Mouse (Mus musculus) ES-E14 (cell line): ENCODE measurements around the gene Fancl. TPM values are rescaled to one million over a fixed set of nuclear protein-coding genes. Genes with fewer than 3 reads are reported as not detected.

Experiments used
- DNase-seq: peaks from one replicate; pipeline ENCODE4 v3.0.0-alpha.2; 2013; ENCODE audit warnings: low read depth, low spot score
- H3K27ac ChIP-seq: 2 replicates; pipeline ENCODE4 v1.5.1; 2012; ENCODE audit warnings: low read depth, mild to moderate bottlenecking, low read length, moderate library complexity, mixed read lengths; ENCODE audit not compliant: poor library complexity, insufficient read depth, severe bottlenecking
- H3K36me3 ChIP-seq: 2 replicates; pipeline ENCODE4 v1.6.1; 2012; ENCODE audit warnings: mild to moderate bottlenecking, low read length, moderate library complexity, mixed read lengths; ENCODE audit not compliant: control insufficient read depth, poor library complexity, insufficient read depth, severe bottlenecking
- H3K4me1 ChIP-seq, 2 experiments: fragments of 150-350 bp in 1 of 2; sonication (generic) in 1 of 2; 2 replicates each; pipeline ENCODE4 v1.6.1; 2012; ENCODE audit warnings: low read length in 2 of 2, mild to moderate bottlenecking in 1 of 2, mixed read lengths in 1 of 2; ENCODE audit not compliant: control insufficient read depth in 2 of 2, insufficient read depth in 2 of 2, poor library complexity in 1 of 2
- H3K4me3 ChIP-seq, 2 experiments: fragments of 150-350 bp in 1 of 2; sonication (generic) in 1 of 2; 2 replicates each; pipeline ENCODE4 v1.5.1; 2012; ENCODE audit warnings: low read length in 2 of 2, low read depth in 1 of 2, mild to moderate bottlenecking in 1 of 2, mixed read lengths in 1 of 2; ENCODE audit not compliant: insufficient read depth in 1 of 2, poor library complexity in 1 of 2, severe bottlenecking in 1 of 2
- H3K9ac ChIP-seq: 2 replicates; pipeline ENCODE4 v1.6.1; 2012; ENCODE audit warnings: low read depth, mild to moderate bottlenecking, low read length, mixed read lengths; ENCODE audit not compliant: poor library complexity, insufficient read depth, severe bottlenecking
- H3K9me3 ChIP-seq: fragments of 150-350 bp; sonication (generic); 2 replicates; pipeline ENCODE4 v1.6.1; 2012; ENCODE audit warnings: low read depth, mild to moderate bottlenecking, low read length; ENCODE audit not compliant: control insufficient read depth, insufficient read depth
- CHD2 ChIP-seq: IDR thresholded peaks from 2 replicates; pipeline ENCODE4 v1.6.1; 2014; ENCODE audit warnings: mild to moderate bottlenecking, low read depth, low read length, inconsistent platforms
- HCFC1 ChIP-seq: IDR thresholded peaks from 2 replicates; pipeline ENCODE4 v1.6.1; 2012; ENCODE audit warnings: low read length, inconsistent platforms, borderline replicate concordance; ENCODE audit not compliant: insufficient read depth
- MAFK ChIP-seq: IDR thresholded peaks from 2 replicates; pipeline ENCODE4 v1.6.1; 2014; ENCODE audit warnings: mild to moderate bottlenecking, low read depth, low read length, inconsistent platforms; ENCODE audit not compliant: insufficient read depth
- ZC3H11A ChIP-seq: IDR thresholded peaks from 2 replicates; pipeline ENCODE4 v1.6.1; 2012; ENCODE audit warnings: low read depth, mild to moderate bottlenecking, inconsistent platforms, low read length, borderline replicate concordance
- ZNF384 ChIP-seq: IDR thresholded peaks from 2 replicates; pipeline ENCODE4 v1.6.1; 2012; ENCODE audit warnings: low read depth, low read length, inconsistent platforms
- in situ Hi-C, 2 experiments: fragments of 600-800 bp; cut with MboI; formaldehyde crosslinking; loops; one replicate each; pipeline ENCODE4 v1.15.1; 2025; ENCODE audit warnings: low sequenced_read_pairs in 2 of 2, inconsistent platforms in 1 of 2; ENCODE audit not compliant: unreplicated experiment in 2 of 2
- total RNA-seq: library from RNA; depleted of rRNA; stranded (reverse); fragments of 300-350 nt; gene quantifications from 2 replicates; pipeline ENCODE4 v1.2.3, GENCODE M21; 2012

Gene Fancl
- total RNA-seq, 1 experiment, result 23.0 TPM

DNA sequence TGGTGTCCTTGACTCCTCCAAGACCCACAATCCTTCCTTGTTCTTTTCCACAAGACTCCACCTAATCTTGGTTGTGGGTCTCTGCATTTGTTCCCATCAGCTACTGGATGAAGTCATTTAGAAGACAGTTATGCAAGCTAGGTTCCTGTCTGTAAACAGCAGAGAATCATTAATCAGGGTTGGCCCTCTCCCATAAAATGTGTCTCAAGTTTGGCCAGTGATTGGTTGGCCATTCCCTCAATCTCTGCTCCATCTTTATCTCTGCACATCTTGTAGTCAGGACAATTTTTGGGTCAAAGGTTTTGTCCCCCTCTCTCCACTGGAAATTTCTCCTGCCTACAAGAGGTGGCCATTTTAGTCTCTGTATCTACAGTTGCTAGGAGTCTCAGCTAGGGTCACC, 58.4 kb downstream of the Fancl start:
- no peak for DNase-seq
- Histone ChIP-seq H3K4me1 (no peaks in the 10 kb centered on the region), H3K36me3 (no peaks in the 10 kb centered on the region), H3K9me3 (no peaks in the 10 kb centered on the region), H3K4me3 (no peak overlapping the region), H3K27ac (no peak overlapping the region), H3K9ac (no peak overlapping the region)
- no peak for TF ChIP-seq ZNF384
- TF ChIP-seq ZC3H11A, result no peak
- no peak for TF ChIP-seq HCFC1
- TF ChIP-seq MAFK, result no peak
- TF ChIP-seq CHD2, result no peak
- in situ Hi-C loops, result no loop called here

DNA sequence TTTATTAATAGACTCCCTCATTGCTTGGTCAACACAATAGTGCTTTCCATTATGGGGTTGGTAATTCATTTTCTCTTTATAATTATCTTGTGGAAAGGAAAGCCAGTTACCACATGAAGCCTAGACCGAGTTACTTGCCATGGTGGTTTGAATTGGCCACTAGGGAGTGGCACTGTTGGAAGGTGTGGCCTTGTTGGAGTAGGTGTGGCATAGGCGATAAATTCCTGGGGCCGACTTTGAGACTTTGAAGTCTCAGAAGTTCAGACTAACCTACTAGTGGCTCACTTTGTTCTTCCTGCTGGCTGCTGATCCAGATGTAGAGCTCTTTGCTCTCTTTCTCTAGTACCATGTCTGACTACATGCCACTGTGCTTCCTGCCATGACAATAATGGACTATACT, 63.9 kb downstream of the Fancl start:
- 0 out of 4 replicates have a peak, but pooled peaks cover 0 to 2% of the 10 kb centered on the region in 2 experiments for H3K4me1 ChIP-seq
- H3K27ac ChIP-seq, result no peak overlapping the region
- in situ Hi-C loops, result no loop called here
- no peak overlapping the region for H3K9ac ChIP-seq
- no peaks in the 10 kb centered on the region for H3K9me3 ChIP-seq
- DNase-seq, result no peak
- no peak overlapping the region for H3K4me3 ChIP-seq
- no peaks in the 10 kb centered on the region for H3K36me3 ChIP-seq
- TF ChIP-seq MAFK (no peak), HCFC1 (no peak), ZNF384 (no peak), CHD2 (no peak), ZC3H11A (no peak)

DNA sequence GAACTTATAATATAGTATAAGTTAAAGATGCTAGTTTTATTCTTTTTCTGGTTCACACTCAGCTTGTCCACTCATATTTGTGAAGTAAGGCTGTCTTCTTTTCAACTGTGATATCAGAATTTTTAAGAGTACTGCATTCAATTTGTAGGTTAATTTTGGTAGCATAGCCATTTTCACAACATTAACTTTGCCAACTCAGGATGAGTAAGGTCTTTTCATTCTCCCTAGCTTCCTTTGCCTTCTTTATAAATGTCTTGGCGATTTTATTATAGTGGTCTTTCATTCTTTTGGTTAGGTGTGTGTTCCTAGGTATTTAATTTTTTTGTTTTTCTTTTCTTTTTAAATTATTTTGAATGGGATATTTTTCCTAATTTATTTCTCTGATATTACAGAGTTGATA, 64.7 kb downstream of the Fancl start:
- 0 out of 4 replicates have a peak, but pooled peaks cover 0 to 2% of the 10 kb centered on the region in 2 experiments for H3K4me1 ChIP-seq
- H3K36me3 ChIP-seq, result no peaks in the 10 kb centered on the region
- TF ChIP-seq CHD2 (no peak), HCFC1 (no peak), MAFK (no peak), ZC3H11A (no peak), ZNF384 (no peak)
- no peak for DNase-seq
- in situ Hi-C loops, result no loop called here
- no peak overlapping the region for H3K4me3 ChIP-seq
- no peak overlapping the region for H3K27ac ChIP-seq
- no peaks in the 10 kb centered on the region for H3K9me3 ChIP-seq
- no peak overlapping the region for H3K9ac ChIP-seq

DNA sequence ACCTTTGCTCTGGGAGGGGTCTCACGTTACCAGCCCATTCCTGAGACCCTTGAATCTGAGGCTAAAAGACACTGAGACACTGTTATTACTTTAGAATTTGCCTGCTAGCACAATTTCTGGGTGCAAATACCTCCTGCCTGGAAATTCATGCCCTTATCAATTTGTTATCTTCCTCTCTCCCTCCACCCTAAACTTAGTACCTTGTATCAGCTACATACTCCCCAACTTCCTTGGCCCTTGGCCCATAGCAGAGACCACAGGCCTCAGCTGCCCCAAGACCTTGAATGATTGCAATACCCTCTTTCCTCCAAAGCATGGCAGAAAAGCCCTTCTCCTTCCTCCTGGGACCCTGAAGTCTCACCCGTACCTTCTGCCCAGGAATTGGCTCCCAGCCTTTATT, 65.3 kb downstream of the Fancl start:
- no peak for DNase-seq
- H3K4me1 ChIP-seq, result 0 out of 4 replicates have a peak, but pooled peaks cover 0 to 2% of the 10 kb centered on the region in 2 experiments
- no peak overlapping the region for H3K4me3 ChIP-seq
- no peaks in the 10 kb centered on the region for H3K36me3 ChIP-seq
- H3K9me3 ChIP-seq, result no peaks in the 10 kb centered on the region
- H3K27ac ChIP-seq, result no peak overlapping the region
- no peak overlapping the region for H3K9ac ChIP-seq
- in situ Hi-C loops, result no loop called here
- TF ChIP-seq CHD2, result no peak
- TF ChIP-seq ZNF384, result no peak
- no peak for TF ChIP-seq ZC3H11A
- TF ChIP-seq HCFC1, result no peak
- no peak for TF ChIP-seq MAFK

DNA sequence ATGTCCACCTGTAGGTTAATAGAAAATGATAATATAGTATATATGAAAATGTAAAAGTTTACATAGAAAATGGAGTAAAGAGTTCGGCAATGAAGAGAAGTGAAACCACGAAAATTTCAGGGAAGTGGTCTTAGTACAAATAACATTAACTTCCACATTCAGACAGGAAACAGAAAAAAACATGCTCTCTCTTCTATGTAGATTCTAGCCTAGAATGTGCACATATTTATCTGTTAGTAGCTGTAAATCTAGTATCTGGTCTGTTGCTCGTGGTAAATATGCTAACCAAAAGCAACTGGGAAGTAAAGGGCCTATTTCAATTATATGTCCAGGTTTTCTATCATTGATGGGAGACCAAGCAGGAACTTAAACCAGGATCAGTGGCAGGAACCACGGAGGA, 66.8 kb downstream of the Fancl start:
- H3K4me1 ChIP-seq, result 0 out of 4 replicates have a peak, but pooled peaks cover 0 to 2% of the 10 kb centered on the region in 2 experiments
- in situ Hi-C loops, result no loop called here
- H3K36me3 ChIP-seq, result no peaks in the 10 kb centered on the region
- no peak overlapping the region for H3K4me3 ChIP-seq
- no peak overlapping the region for H3K9ac ChIP-seq
- TF ChIP-seq MAFK, result no peak
- no peak for TF ChIP-seq HCFC1
- no peak for TF ChIP-seq CHD2
- no peak for TF ChIP-seq ZNF384
- TF ChIP-seq ZC3H11A, result no peak
- no peak for DNase-seq
- no peak overlapping the region for H3K27ac ChIP-seq
- no peaks in the 10 kb centered on the region for H3K9me3 ChIP-seq
